Mouse (Mus musculus): ENCODE results near the gene Prkcb. TPM values are rescaled to one million over a fixed set of nuclear protein-coding genes. Genes with fewer than 3 reads are reported as not detected.

The Prkcb gene
- polyA plus RNA-seq, 1 experiment from 2014 or later = 170 TPM

DNA sequence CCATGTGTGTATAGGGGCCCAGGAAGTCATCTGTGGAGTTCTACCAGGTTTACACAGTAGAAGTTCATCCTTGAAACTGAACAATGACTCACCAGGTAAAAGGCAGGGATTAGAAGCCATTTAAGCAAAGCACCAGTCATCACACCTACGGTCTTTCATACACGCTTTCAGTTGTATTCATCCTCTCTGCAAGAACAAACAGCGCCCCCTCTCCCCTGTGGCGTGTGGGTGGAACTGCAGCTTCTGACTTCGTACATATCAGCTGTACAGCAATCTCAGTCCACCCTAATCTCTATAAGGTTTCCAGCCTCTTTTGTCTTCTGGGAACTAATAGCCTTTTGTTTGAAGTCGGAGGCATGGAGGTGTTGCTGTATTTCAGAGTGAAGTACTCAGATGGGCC lies 156.5 kb downstream of the Prkcb start:
- ATAC-seq (ENCODE audit: low read depth) = no peak
- H3K27me3 ChIP-seq (ENCODE audit: control insufficient read depth, insufficient read depth, low read length) = no peaks in the 10 kb centered on the region
- no peaks in the 10 kb centered on the region for H3K4me1 ChIP-seq (ENCODE audit: control insufficient read depth, insufficient read depth, low read length)
- WGBS = 61% methylated on average over 6 of the region's 6 CpGs
- H3K36me3 ChIP-seq (ENCODE audit: control insufficient read depth, insufficient read depth, low read length) = no peaks in the 10 kb centered on the region
- H3K4me3 ChIP-seq (ENCODE audit: low read depth, low read length) = no peak overlapping the region
- no peak overlapping the region for H3K9ac ChIP-seq (replicated peaks; ENCODE audit: low read depth, low read length)
- no peak overlapping the region for H3K27ac ChIP-seq (ENCODE audit: low read depth, low read length)
- no peak overlapping the region for H3K4me2 ChIP-seq (ENCODE audit: low read depth, low read length)
- no peaks in the 10 kb centered on the region for H3K9me3 ChIP-seq (ENCODE audit: control insufficient read depth, low read length)

DNA sequence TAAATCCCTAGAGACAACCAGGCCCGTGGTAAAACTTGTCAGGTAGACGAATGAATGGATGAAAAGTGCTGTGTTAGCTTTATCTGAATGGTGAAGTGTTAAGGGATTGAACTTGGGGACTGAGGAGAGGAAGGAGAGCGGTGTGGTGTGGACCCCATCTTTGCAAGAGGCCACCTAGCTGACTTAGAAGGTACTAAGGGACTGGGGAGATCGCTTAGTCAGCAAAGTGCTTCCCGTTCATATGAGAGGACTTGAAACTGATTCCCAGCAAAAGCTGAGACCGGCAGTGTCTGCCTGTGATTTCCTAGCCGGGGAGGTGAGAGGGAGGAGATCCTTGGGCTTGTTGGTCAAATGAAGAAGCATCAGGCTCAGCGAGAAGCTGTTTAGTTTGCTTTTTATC lies 164.1 kb downstream of the Prkcb start:
- no peak overlapping the region for H3K4me3 ChIP-seq (ENCODE audit: low read depth, low read length)
- no peak overlapping the region for H3K9ac ChIP-seq (replicated peaks; ENCODE audit: low read depth, low read length)
- H3K4me1 ChIP-seq (ENCODE audit: control insufficient read depth, insufficient read depth, low read length) = no peaks in the 10 kb centered on the region
- H3K4me2 ChIP-seq (ENCODE audit: low read depth, low read length) = no peak overlapping the region
- no peak overlapping the region for H3K27ac ChIP-seq (ENCODE audit: low read depth, low read length)
- no peak for ATAC-seq (ENCODE audit: low read depth)
- no peaks in the 10 kb centered on the region for H3K27me3 ChIP-seq (ENCODE audit: control insufficient read depth, insufficient read depth, low read length)
- H3K36me3 ChIP-seq (ENCODE audit: control insufficient read depth, insufficient read depth, low read length) = no peaks in the 10 kb centered on the region
- WGBS = 78% methylated on average over 8 of the region's 8 CpGs
- H3K9me3 ChIP-seq (ENCODE audit: control insufficient read depth, low read length) = no peaks in the 10 kb centered on the region

DNA sequence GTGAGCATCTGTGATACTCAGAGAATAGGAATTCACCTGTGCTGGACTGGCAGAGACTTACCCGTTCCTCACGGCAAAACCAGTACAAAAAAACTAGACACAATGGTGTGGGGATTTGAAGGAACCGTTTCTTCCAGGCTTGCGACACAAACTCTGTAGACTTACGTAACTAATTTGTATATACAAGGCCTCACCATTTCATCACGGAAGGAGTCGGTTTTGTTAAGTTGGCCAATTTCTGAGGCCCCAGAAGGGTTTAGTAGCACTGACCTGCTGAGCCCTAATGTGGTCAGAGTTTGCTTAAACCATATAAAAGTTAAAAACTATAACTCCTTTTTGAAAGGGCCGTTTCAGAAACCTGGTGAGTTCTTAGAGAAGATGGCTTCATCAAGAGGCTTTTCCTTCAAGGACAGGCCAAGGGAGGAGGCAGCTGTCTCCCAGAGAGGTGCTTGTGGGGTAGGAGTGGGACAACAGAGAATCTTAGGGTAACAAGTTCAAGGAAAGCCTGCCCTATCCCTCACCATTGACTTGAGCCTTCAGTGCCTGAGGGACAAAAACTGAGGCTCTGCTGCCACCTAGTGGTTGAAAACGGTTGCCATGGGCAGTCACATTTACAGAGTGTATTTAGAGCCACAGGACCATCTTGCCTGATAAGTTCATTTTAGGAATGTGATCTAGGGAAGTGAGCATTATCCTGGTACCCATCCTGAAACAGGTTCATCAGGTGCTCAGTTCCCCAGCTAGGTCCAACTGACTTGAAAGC lies 170.8 kb downstream of the Prkcb start:
- Histone ChIP-seq H3K27me3 (ENCODE audit: control insufficient read depth, insufficient read depth, low read length) (no peaks in the 10 kb centered on the region), H3K4me1 (ENCODE audit: control insufficient read depth, insufficient read depth, low read length) (no peaks in the 10 kb centered on the region), H3K9ac (replicated peaks; ENCODE audit: low read depth, low read length) (no peak overlapping the region), H3K4me2 (ENCODE audit: low read depth, low read length) (no peak overlapping the region), H3K36me3 (ENCODE audit: control insufficient read depth, insufficient read depth, low read length) (no peaks in the 10 kb centered on the region), H3K9me3 (ENCODE audit: control insufficient read depth, low read length) (no peaks in the 10 kb centered on the region), H3K27ac (ENCODE audit: low read depth, low read length) (no peak overlapping the region), H3K4me3 (ENCODE audit: low read depth, low read length) (no peak overlapping the region)
- 77% methylated on average over 9 of the region's 9 CpGs for WGBS
- ATAC-seq (ENCODE audit: low read depth) = peak; percentile 89

DNA sequence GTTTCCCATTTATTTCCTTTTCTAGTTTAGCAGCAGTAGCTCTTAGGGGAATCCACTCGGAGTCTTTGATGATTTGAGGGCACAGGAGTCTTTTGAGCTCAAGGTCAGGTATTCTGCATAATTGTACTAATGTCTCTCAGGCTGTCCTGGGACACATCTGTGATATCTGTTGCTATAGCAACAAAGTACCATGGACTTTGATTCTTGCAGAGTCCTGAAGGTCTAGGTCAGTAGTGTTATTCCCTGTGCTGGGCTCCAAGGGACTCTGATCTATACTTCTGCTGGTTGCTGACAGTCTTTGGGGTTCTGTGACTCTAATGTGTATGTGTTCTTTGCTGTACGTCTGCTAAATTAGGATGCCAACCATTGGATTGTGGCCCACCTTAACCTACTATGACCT lies 171.5 kb downstream of the Prkcb start:
- Histone ChIP-seq H3K36me3 (ENCODE audit: control insufficient read depth, insufficient read depth, low read length) (no peaks in the 10 kb centered on the region), H3K4me3 (ENCODE audit: low read depth, low read length) (no peak overlapping the region), H3K9ac (replicated peaks; ENCODE audit: low read depth, low read length) (no peak overlapping the region), H3K4me1 (ENCODE audit: control insufficient read depth, insufficient read depth, low read length) (no peaks in the 10 kb centered on the region), H3K4me2 (ENCODE audit: low read depth, low read length) (no peak overlapping the region), H3K27me3 (ENCODE audit: control insufficient read depth, insufficient read depth, low read length) (no peaks in the 10 kb centered on the region), H3K9me3 (ENCODE audit: control insufficient read depth, low read length) (no peaks in the 10 kb centered on the region), H3K27ac (ENCODE audit: low read depth, low read length) (no peak overlapping the region)
- ATAC-seq (ENCODE audit: low read depth) = no peak
- 39% methylated on average over 2 of the region's 2 CpGs for WGBS

DNA sequence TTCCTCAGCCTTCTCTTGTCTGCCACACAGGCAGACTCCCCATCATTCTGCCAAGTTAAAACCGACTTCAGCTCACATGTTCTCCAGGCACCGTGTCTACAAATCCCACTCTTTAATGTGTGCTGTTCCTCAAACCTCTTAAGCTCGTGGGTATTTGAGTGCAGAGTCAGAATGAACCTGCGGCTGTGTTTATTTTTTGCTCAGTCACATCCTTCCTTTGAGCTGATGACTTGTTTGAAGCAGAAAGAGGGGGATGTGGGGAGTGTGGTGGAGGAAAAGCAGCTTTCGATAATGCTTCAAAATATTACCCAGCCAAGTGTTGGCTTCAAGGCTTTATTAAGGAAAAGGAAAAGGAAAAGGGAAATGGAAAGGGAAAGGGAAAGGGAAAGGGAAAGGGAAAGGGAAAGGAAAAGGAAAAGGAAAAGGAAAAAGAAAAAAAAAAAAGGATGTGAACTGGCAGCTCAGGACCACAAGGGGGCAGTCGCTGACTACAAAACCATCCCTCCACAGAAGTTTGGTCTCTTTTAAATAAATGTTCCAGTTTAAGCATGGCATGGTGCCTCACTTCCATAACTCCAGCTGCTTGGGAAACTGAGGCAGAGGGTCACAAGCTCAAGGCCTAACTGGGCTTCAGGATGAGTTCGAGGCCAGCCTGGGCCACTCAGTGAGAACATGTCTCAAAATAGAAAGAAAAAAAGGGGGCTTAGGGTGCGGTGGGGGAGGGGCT lies 177.4 kb downstream of the Prkcb start:
- 52% methylated on average over 8 of the region's 8 CpGs for WGBS
- ATAC-seq (ENCODE audit: low read depth) = no peak
- H3K27ac ChIP-seq (ENCODE audit: low read depth, low read length) = no peak overlapping the region

DNA sequence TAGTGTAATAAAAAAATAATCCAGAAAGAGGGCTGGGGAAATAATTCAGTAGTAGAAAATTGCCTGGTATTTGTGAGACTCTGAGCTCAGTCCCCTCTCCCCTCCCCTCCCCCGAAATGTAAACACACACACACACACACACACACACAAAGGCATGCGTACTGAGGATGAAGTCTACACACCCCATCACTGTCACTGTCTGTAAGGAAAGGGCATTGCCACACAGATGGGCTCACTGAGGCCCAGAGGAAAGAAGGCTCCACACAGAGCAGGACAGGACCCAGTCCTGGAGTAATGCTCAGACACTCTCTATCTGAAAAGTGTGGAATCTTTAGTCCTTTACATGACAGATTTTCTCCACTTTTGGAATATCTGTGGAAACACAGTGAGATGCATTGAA lies 178.2 kb downstream of the Prkcb start:
- H3K27me3 ChIP-seq (ENCODE audit: control insufficient read depth, insufficient read depth, low read length) = no peaks in the 10 kb centered on the region
- ATAC-seq (ENCODE audit: low read depth) = no peak
- no peaks in the 10 kb centered on the region for H3K36me3 ChIP-seq (ENCODE audit: control insufficient read depth, insufficient read depth, low read length)
- 83% methylated on average over 2 of the region's 2 CpGs for WGBS
- H3K4me3 ChIP-seq (ENCODE audit: low read depth, low read length) = no peak overlapping the region
- H3K27ac ChIP-seq (ENCODE audit: low read depth, low read length) = no peak overlapping the region
- H3K9ac ChIP-seq (replicated peaks; ENCODE audit: low read depth, low read length) = no peak overlapping the region
- H3K9me3 ChIP-seq (ENCODE audit: control insufficient read depth, low read length) = no peaks in the 10 kb centered on the region
- no peaks in the 10 kb centered on the region for H3K4me1 ChIP-seq (ENCODE audit: control insufficient read depth, insufficient read depth, low read length)
- H3K4me2 ChIP-seq (ENCODE audit: low read depth, low read length) = no peak overlapping the region

More for the DNA sequence above, 177.4 kb downstream of the Prkcb start:
- H3K4me3 ChIP-seq (ENCODE audit: low read depth, low read length) = no peak overlapping the region
- H3K27me3 ChIP-seq (ENCODE audit: control insufficient read depth, insufficient read depth, low read length) = no peaks in the 10 kb centered on the region
- H3K9ac ChIP-seq (replicated peaks; ENCODE audit: low read depth, low read length) = no peak overlapping the region
- H3K9me3 ChIP-seq (ENCODE audit: control insufficient read depth, low read length) = no peaks in the 10 kb centered on the region
- no peak overlapping the region for H3K4me2 ChIP-seq (ENCODE audit: low read depth, low read length)
- no peaks in the 10 kb centered on the region for H3K36me3 ChIP-seq (ENCODE audit: control insufficient read depth, insufficient read depth, low read length)
- H3K4me1 ChIP-seq (ENCODE audit: control insufficient read depth, insufficient read depth, low read length) = no peaks in the 10 kb centered on the region

DNA sequence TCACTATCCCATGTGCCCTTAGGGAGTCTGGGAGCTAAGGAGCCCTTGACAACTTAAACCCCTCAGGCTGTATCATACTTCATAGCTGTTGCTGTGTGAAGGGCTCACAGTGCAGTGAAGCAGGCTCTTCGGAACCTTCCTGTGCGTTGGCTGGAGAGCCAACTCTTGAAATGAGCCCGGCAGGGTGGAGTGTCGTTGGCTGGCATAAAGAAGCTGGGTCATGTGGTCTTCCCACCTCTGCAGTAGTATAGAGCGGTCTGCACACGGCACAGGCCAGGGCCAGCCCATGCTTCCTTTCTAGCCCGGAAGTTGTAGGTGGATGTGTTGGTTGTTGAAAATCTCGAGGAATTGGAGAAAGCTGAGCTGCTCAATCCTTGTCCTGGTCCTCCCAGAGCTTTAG lies 179.3 kb downstream of the Prkcb start:
- Histone ChIP-seq H3K4me2 (ENCODE audit: low read depth, low read length) (no peak overlapping the region), H3K36me3 (ENCODE audit: control insufficient read depth, insufficient read depth, low read length) (no peaks in the 10 kb centered on the region), H3K4me3 (ENCODE audit: low read depth, low read length) (no peak overlapping the region), H3K27ac (ENCODE audit: low read depth, low read length) (no peak overlapping the region), H3K4me1 (ENCODE audit: control insufficient read depth, insufficient read depth, low read length) (no peaks in the 10 kb centered on the region), H3K9ac (replicated peaks; ENCODE audit: low read depth, low read length) (no peak overlapping the region), H3K9me3 (ENCODE audit: control insufficient read depth, low read length) (no peaks in the 10 kb centered on the region), H3K27me3 (ENCODE audit: control insufficient read depth, insufficient read depth, low read length) (no peaks in the 10 kb centered on the region)
- 69% methylated on average over 8 of the region's 8 CpGs for WGBS
- ATAC-seq (ENCODE audit: low read depth) = no peak

DNA sequence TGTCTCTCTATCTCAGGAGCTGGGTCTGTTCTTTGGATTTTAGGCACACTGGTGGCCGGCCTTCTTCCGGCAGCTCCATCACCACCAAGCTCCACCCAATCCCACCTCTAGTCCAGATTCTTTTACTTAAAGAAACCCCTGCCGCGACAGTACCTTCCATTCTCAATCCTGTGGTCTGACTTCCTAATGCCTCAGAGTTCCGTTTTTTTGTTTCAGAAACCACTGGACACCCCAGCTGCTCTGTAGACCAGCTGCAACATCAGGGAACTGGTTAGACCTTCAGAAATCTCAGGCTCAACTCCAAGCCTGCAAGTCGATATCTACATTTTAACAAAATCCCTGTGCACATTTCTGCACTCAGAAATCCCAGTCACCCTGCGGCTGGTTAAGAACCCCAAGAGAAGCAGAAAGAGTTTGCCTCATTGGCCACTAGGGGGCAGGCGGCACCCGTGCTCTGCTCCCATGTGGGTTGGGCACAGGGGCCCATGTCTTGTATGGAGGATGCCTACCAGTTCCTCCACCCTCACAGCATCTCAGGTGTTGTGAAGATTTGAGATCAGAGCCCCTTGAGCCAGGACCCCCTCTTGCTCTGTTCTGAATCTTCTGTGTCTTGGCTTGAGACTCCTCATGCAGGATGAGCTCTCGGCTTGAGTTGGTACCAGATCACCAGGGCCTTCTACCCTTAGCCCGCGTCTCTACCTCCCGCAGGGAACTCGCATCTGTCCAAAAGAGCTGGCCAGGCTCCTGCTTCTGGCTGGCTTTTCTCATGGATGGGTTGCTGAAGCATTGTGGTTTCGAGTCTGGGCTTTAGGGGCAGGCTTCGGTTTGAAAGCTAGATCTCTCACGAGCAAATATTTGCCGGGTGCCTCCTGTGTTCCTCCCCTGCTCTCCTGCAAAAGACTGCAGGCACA lies 182.1 kb downstream of the Prkcb start:
- Histone ChIP-seq H3K36me3 (ENCODE audit: control insufficient read depth, insufficient read depth, low read length) (no peaks in the 10 kb centered on the region), H3K4me1 (ENCODE audit: control insufficient read depth, insufficient read depth, low read length) (no peaks in the 10 kb centered on the region), H3K27me3 (ENCODE audit: control insufficient read depth, insufficient read depth, low read length) (no peaks in the 10 kb centered on the region), H3K4me3 (ENCODE audit: low read depth, low read length) (no peak overlapping the region), H3K9ac (replicated peaks; ENCODE audit: low read depth, low read length) (no peak overlapping the region), H3K9me3 (ENCODE audit: control insufficient read depth, low read length) (0 out of 2 replicates have a peak, but pooled peaks cover 5% of the 10 kb centered on the region), H3K27ac (ENCODE audit: low read depth, low read length) (no peak overlapping the region), H3K4me2 (ENCODE audit: low read depth, low read length) (no peak overlapping the region)
- ATAC-seq (ENCODE audit: low read depth) = peak; percentile 76; the same call in 1 of the 2 replicates
- WGBS = 63% methylated on average over 18 of the region's 18 CpGs
